ENCODE assay signal across 9 mouse cellular contexts in genomic region chr19:40647319-40648158, GRCm38 (mm10). TPM values are rescaled to one million over a fixed set of nuclear protein-coding genes. Genes with fewer than 3 reads are reported as not detected.
DNase-seq lines count a peak whose midpoint lies in the region; ATAC-seq lines count a peak whose summit lies in the region.
"Had no signal": no experiment of that assay in that cellular context is flagged by ENCODE, and none has a peak within 500 bp of the region (broad histone marks: within the 10 kb centered on the region; RNA-seq: fewer than 3 reads in every experiment).

No protein-coding gene starts in this region.

- peak; percentile 14 for DNase-seq in forebrain, embryonic 14.5 days (ENCODE audit: low spot score)
- peak; percentile 13 to 23 for DNase-seq in adrenal gland, postnatal 36 days
- peak; percentile 35 for DNase-seq in kidney, postnatal 10 days
- DNase-seq in thymus, postnatal 14 days = no peak
- no peak for DNase-seq in testis, postnatal 14 days (ENCODE audit: low spot score)

- no peak for ATAC-seq in forebrain, embryonic 14.5 days
- ATAC-seq in forebrain, embryonic 12.5 days (ENCODE audit: low FRiP score) = no peak
- ATAC-seq in heart, embryonic 12.5 days (ENCODE audit: insufficient number of reproducible peaks, low FRiP score) = peak; percentile 69
- no peak for ATAC-seq in activated CD4-positive, CD25-positive, alpha-beta regulatory T cell, adult 4 months
- ATAC-seq: CD4-positive, CD25-positive, alpha-beta regulatory T cell, adult 4 months had no signal

- no peak overlapping the region for H3K9ac ChIP-seq in forebrain, embryonic 14.5 days (ENCODE audit: low read length)
- no peak overlapping the region for H3K9ac ChIP-seq in forebrain, embryonic 12.5 days
- no peak overlapping the region for H3K9ac ChIP-seq in heart, embryonic 12.5 days

- no peaks in the 10 kb centered on the region for H3K9me3 ChIP-seq in forebrain, embryonic 14.5 days (replicated peaks; ENCODE audit: control insufficient read depth, low read length)
- no peaks in the 10 kb centered on the region for H3K9me3 ChIP-seq in forebrain, embryonic 12.5 days
- no peaks in the 10 kb centered on the region for H3K9me3 ChIP-seq in heart, embryonic 12.5 days (replicated peaks)

- H3K4me2 ChIP-seq in forebrain, embryonic 14.5 days (ENCODE audit: low read length) = no peak overlapping the region
- H3K4me2 ChIP-seq in forebrain, embryonic 12.5 days = no peak overlapping the region
- H3K4me2 ChIP-seq in heart, embryonic 12.5 days = no peak overlapping the region

- H3K36me3 ChIP-seq in forebrain, embryonic 14.5 days (ENCODE audit: control insufficient read depth, insufficient read depth, low read length) = no peaks in the 10 kb centered on the region
- no peaks in the 10 kb centered on the region for H3K36me3 ChIP-seq in forebrain, embryonic 12.5 days (replicated peaks)
- no peaks in the 10 kb centered on the region for H3K36me3 ChIP-seq in heart, embryonic 12.5 days

- H3K27me3 ChIP-seq in forebrain, embryonic 14.5 days (replicated peaks; ENCODE audit: control insufficient read depth, insufficient read depth, low read length) = no peaks in the 10 kb centered on the region
- no peaks in the 10 kb centered on the region for H3K27me3 ChIP-seq in forebrain, embryonic 12.5 days
- H3K27me3 ChIP-seq in heart, embryonic 12.5 days (replicated peaks) = no peaks in the 10 kb centered on the region

- no peak overlapping the region for H3K27ac ChIP-seq in forebrain, embryonic 14.5 days (ENCODE audit: low read depth, low read length)
- no peak overlapping the region for H3K27ac ChIP-seq in forebrain, embryonic 12.5 days
- H3K27ac ChIP-seq in heart, embryonic 12.5 days (ENCODE audit: poor library complexity, severe bottlenecking) = peak overlapping the region; percentile 67

- WGBS in forebrain, embryonic 14.5 days = 71% methylated on average over 9 of the region's 9 CpGs
- WGBS in forebrain, embryonic 12.5 days = 76% methylated on average over 9 of the region's 9 CpGs
- WGBS in heart, embryonic 12.5 days = 53% methylated on average over 9 of the region's 9 CpGs

- no peak overlapping the region for H3K4me3 ChIP-seq in forebrain, embryonic 14.5 days (ENCODE audit: low read depth, low read length)
- no peak overlapping the region for H3K4me3 ChIP-seq in forebrain, embryonic 12.5 days (replicated peaks)
- H3K4me3 ChIP-seq in heart, embryonic 12.5 days = no peak overlapping the region

- H3K4me1 ChIP-seq in forebrain, embryonic 14.5 days (ENCODE audit: control insufficient read depth, insufficient read depth, low read length) = no peaks in the 10 kb centered on the region
- H3K4me1 ChIP-seq in forebrain, embryonic 12.5 days = 0 out of 2 replicates have a peak, but pooled peaks cover 2% of the 10 kb centered on the region
- H3K4me1 ChIP-seq in heart, embryonic 12.5 days (replicated peaks) = peaks cover 35% of the 10 kb centered on the region

RNA-seq across cellular contexts. Expression of gene Entpd1, which starts 35.4 kb away (rescaled TPM):
- 9.1 and 12.8 TPM in 2 replicates for polyA plus RNA-seq in forebrain, embryonic 14.5 days (2014; fragmentation: Nextera tagmentation; extraction: Ambion mirVana)
- polyA plus RNA-seq in forebrain, embryonic 12.5 days (2016; fragmentation: Nextera tagmentation; extraction: Ambion mirVana) = 11.2 and 12.6 TPM in 2 replicates
- total RNA-seq in adrenal gland, postnatal 36 days (2021) = 10 to 100 TPM; 20.6 to 40.8 TPM
- 10.6 and 10.9 TPM in 2 replicates for polyA plus RNA-seq in heart, embryonic 12.5 days (2016; fragmentation: Nextera tagmentation; extraction: Ambion mirVana)
- polyA plus RNA-seq in activated CD4-positive, CD25-positive, alpha-beta regulatory T cell, adult 4 months (2017; shearing (Covaris generic)) = 10 to 100 TPM; 37.7 to 51.7 TPM

RNA-seq across cellular contexts. Expression of gene Tctn3, which starts 35.5 kb away (rescaled TPM):
- 9.3 and 11.5 TPM in 2 replicates for polyA plus RNA-seq in forebrain, embryonic 14.5 days (2014; fragmentation: Nextera tagmentation; extraction: Ambion mirVana)
- polyA plus RNA-seq in forebrain, embryonic 12.5 days (2016; fragmentation: Nextera tagmentation; extraction: Ambion mirVana) = 13.8 and 14.0 TPM in 2 replicates
- total RNA-seq in adrenal gland, postnatal 36 days (2021) = 1 to 10 TPM; 5.1 to 5.5 TPM
- 10.6 and 11.1 TPM in 2 replicates for polyA plus RNA-seq in heart, embryonic 12.5 days (2016; fragmentation: Nextera tagmentation; extraction: Ambion mirVana)
- 1 to 10 TPM; 6.5 to 7.2 TPM for polyA plus RNA-seq in activated CD4-positive, CD25-positive, alpha-beta regulatory T cell, adult 4 months (2017; shearing (Covaris generic))

RNA-seq across cellular contexts. Expression of gene Aldh18a1, which starts 59.3 kb away (rescaled TPM):
- polyA plus RNA-seq in forebrain, embryonic 14.5 days (2014; fragmentation: Nextera tagmentation; extraction: Ambion mirVana) = 56.3 and 66.1 TPM in 2 replicates
- 98.5 and 107 TPM in 2 replicates for polyA plus RNA-seq in forebrain, embryonic 12.5 days (2016; fragmentation: Nextera tagmentation; extraction: Ambion mirVana)
- total RNA-seq in adrenal gland, postnatal 36 days (2021) = 10 to 100 TPM; 19.2 to 35.1 TPM
- polyA plus RNA-seq in heart, embryonic 12.5 days (2016; fragmentation: Nextera tagmentation; extraction: Ambion mirVana) = 50.2 and 50.6 TPM in 2 replicates
- 10 to 100 TPM; 30.9 to 48.7 TPM for polyA plus RNA-seq in activated CD4-positive, CD25-positive, alpha-beta regulatory T cell, adult 4 months (2017; shearing (Covaris generic))

Comparison
In these comparisons a context has a peak if more than half of its experiments do, and no peak if none do; other contexts are left out.
1. DNase-seq: peak in forebrain, embryonic 14.5 days (single experiment), adrenal gland, postnatal 36 days (2 of 2) and kidney, postnatal 10 days (single experiment); none in thymus, postnatal 14 days (single experiment) and testis, postnatal 14 days (single experiment).